Mouse (Mus musculus) CD4-positive, CD25-positive, alpha-beta regulatory T cell, adult 4 months (primary cell): ENCODE data around the gene Fry. TPM values are rescaled to one million over a fixed set of nuclear protein-coding genes. Genes with fewer than 3 reads are reported as not detected.

Source experiments
- ATAC-seq: one replicate; pipeline ENCODE4 v1.8.0; 2017
- polyA plus RNA-seq, 2 experiments: library from polyadenylated mRNA; unstranded; fragments of 100-300 nt; shearing (Covaris generic); gene quantifications; one replicate each; pipeline ENCODE4 v1.2.1; 2017

Gene Fry
- polyA plus RNA-seq, 2 experiments from 2014 or later = 15.4 to 20.7 TPM

DNA sequence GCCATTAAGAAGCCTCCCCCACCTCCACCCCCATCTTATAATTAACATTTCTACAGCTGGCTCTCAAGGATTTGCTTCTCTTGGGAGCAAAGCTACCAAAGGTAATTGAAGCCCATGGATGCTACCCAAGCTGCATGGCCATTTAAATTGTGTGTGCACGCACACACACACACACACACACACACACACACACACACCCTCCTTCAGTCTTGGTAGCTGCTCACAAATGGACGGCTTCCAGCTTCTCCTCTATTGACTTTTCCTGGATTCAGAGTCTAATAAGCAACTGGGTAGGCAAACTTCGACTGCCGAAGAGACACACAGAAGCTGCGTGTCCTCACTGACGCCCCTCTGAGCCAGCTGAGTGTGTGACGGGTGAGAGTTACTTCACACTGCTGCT is 11.7 kb downstream of the Fry start:
- no peak for ATAC-seq

GRCm38 (mm10) chr5:150131166-150131565 is 12.7 kb downstream of the Fry start:
- no peak for ATAC-seq

DNA sequence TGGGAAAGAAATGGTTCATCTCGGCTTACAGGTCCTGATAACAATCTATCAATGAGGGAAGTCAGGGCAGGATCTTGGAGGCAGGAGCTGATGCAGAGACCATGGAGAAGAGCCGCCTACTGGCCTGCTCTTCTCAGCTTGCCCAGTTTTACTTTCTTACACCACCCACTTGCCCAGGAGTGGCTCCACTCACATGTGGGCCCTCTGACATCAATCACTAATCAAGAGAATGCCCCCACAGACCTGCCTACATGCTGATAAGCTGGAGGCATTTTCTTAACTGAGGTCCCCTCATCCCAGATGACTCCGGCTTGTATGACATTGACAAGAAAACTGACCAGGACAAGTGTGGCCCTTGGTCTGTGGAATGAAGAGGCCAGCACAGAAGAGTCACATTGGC is 16.2 kb downstream of the Fry start:
- no peak for ATAC-seq

- no peak for ATAC-seq
These were observed 17.1 kb downstream of the Fry start for GRCm38 (mm10) chr5:150135529-150135928.

DNA sequence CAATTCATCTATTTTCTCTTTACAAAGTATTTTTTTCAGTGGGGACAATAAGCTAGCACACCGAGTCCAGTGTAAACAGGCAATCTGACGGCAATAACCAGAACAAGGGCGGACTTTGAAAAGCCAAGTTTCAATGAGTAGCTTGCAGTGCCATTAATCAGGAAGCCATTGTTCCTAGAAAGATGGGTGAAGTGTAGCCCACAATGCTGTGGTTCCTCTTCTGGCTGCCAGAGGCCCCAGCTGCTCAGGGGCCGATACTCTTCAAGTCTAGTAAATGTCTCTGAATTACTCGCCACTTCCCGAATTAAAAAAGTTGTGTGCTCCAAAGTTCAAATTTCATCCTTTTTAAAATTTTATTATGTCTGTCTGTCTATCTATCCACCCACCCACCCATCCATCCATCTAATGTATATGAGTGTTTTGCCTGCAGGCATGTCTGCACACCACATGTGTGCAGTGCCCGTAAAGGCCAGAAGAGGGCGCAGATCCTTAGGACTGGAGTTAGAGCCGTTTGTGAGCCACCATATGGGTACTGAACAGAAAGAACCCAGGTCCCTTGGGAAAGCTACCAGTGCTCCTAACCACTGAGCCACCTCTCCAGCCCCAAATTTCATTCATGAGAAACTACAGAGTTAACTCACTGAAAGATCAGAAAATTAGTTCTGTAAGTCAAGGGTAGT is 19.5 kb downstream of the Fry start:
- no peak for ATAC-seq

GRCm38 (mm10) chr5:150140513-150140912 is 22.1 kb downstream of the Fry start:
- ATAC-seq = no peak

DNA sequence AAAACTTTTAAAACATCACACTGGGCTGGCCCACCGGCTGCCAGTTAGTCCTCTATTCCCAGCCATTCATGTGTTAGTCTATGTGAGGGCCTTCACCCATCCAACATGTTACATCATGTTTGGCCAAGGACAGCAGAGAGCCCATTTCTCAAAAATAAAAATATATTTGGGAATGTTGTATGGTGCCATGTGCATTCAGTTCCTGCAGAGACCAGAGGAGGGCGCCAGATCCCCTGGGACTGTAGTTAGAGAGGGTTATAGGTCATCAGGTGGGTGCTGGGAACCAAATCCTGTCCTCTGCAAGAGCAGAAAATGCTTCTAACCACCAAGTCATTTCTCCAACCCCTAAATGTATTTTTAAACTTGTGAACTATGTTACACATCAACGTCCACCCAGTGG is 27.5 kb downstream of the Fry start:
- ATAC-seq = no peak

DNA sequence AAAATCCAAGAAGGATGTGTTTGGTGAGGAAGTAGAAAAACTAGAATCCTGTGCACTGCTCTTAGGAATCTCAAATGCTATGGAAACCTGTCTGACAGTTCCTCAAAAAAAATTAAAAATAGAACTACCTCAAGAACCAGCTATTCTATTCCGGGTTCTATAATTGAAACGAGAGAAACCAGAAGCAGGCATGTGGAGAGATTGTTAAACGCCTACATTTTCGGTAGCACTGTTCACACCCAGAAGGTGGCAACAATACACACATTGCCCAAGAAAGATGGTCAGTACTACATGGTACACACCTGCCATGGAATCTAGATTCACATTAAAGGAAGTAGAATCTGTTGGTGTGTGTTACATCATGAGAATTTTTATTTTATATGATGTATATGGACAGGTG is 28.2 kb downstream of the Fry start:
- no peak for ATAC-seq

DNA sequence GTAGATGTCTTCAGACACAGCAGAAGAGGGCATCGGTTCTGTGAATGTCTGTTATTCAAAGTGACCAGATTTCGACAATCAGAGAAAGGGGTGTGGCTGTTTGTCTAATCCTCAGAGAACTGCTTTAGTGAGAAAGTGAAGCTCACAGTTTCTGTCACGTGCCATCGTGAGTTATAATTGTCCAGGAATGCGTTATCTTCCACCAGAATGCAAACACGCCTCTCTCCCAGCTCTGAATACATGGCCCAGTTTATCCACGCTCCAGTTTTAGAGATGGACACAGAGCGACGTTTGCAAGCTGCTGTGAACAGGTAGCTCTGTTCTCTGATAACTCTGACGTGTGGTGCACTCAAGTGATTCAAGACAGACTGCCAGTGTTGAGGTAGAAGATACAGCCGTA is 31.3 kb downstream of the Fry start:
- ATAC-seq = no peak

DNA sequence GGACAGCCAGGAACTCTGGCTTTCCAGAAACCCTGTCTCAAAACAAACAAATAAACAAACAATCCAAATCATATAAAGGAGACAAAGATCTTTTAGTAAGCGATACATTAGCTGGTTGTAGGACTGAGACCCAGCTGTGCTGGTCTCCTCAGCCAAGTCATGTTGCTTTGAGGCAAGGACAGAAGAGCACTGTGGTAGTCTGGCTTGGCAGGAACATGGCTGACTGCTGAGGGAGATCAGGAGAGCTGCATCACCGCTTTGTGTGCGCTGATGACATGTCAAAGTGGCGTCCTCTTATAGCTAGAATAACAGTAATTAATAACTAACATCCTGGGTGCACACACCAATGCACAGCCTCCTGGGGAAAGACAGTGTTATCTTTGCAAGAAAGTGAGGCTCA is 32.5 kb downstream of the Fry start:
- ATAC-seq = no peak

GRCm38 (mm10) chr5:150152071-150152879 is 33.8 kb downstream of the Fry start:
- no peak for ATAC-seq

DNA sequence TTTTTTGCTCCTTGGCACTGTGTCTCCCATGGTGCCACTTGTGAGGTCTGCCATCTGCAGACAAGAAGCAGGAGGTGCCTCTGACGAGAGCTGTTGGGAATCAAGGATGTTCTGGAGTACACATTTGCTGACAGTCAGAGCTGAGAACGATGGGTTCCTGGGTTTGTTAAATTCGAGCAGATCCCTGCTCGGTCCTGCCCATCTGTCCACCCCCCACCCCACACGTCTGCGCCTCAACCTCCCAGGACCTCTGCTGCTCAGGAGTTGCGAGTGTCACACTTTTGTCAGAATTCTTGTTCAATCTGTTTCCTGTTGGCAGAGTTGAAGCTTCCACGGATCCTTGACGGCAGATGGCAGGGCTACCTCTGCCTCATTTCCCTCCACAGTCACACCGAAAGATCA is 34.4 kb downstream of the Fry start:
- no peak for ATAC-seq

- no peak for ATAC-seq
These were observed 36.9 kb downstream of the Fry start for GRCm38 (mm10) chr5:150155388-150155787.

DNA sequence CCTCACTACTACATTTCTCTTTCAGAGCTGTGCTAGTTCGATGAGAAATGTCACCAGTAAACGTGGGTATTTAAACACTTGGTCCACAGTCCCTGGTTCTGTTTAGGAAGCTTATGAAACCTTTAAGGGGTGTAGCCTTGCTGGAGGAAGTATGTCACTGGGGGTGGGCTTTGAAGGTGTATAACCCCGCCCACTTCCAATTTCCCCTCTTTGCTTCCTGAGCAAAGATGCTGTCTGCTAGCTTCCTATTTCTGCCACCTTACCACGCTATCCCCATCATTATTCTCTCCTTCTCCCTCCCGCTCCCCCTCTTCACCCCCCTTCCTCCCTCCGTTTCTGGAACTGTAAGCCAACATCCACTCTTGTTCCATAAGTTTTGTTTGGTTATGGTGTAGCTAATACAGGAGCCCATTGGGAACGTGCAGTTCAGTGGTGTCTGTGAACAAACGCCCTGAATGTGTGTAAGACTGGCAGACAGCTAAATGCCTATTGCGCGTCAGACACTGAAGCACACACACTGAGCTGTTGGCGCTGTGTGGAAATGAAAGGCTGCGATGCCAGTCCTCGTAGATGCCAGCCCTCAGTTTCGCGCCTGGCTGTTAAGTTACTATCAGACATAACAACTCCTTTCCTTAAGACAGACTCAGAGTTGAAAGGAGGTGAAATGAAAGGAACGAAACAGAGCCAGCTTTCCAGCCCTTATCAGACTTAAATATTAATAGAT is 37.8 kb downstream of the Fry start:
- no peak for ATAC-seq

- peak; percentile 90 for ATAC-seq
These were observed 39.2 kb downstream of the Fry start for GRCm38 (mm10) chr5:150157682-150158081.

DNA sequence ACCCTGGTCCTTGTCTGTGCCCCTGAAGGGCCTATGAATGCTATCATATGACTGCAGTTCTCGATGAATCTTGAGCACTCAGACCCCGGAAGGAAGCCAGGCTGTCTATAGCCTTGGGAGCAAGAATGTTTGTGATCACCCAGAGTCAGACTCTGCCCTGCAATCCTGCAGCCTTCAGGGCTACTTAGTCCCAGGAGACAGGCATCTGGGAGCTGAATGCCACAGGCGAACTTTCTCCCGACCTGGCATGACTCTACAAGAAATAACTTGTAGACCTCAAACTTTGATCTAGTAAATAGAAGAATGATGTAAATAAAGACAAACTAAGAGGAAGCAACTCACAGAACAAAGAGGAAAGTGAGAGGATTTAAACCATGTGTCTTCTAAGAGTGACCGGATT is 40.7 kb downstream of the Fry start:
- no peak for ATAC-seq

GRCm38 (mm10) chr5:150161193-150161592 is 42.7 kb downstream of the Fry start:
- no peak for ATAC-seq

GRCm38 (mm10) chr5:150161898-150162297 is 43.5 kb downstream of the Fry start:
- ATAC-seq = no peak

- ATAC-seq = no peak
These were observed 46.2 kb downstream of the Fry start for GRCm38 (mm10) chr5:150164671-150165070.

DNA sequence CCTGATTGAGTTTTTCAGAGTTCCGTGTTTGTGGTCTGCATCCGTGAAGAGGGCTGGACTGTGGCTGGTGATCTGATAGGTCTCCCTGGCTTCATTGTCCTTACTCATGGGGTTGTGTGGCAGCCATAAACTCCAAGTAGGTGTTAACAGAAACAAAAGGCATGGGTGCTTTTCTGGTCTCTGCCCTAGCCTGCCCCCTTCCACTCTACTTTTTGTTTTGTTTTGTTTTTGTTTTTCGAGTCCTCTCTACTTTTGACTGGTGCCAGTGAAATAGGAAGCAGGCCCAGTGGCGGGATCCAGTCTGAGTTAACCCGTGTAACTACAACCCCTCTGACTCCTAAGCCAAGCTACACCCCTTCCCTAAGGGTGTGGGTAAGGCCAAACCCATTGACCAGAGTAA is 48.4 kb downstream of the Fry start:
- no peak for ATAC-seq

DNA sequence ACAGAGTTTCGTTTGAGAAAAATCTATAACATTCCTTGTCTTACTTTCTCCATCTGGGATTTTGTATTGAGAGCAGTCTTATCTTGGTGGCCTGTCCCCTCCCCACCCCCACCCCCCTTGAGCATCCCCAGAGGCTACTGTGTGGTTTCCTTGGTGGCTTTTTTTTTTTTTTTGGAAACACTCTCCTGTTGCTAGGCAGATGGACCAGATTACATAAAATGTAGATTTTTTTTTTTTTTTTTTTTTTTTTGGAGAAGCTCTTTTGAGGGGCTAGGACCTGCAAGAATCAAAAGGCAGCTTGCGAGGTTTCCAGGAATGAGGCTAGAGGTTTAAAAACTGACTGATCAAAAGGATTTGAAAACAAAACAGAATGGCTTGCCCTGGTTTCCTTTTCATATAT is 48.8 kb downstream of the Fry start:
- no peak for ATAC-seq

- peak; percentile 95 for ATAC-seq
These were observed 50.3 kb downstream of the Fry start for GRCm38 (mm10) chr5:150168712-150169111.

- no peak for ATAC-seq
These were observed 53.1 kb downstream of the Fry start for GRCm38 (mm10) chr5:150171562-150171961.

- no peak for ATAC-seq
These were observed 55.4 kb downstream of the Fry start for GRCm38 (mm10) chr5:150173869-150174268.
